19 mouse cellular contexts compared by ENCODE assay signal in the genomic region with DNA sequence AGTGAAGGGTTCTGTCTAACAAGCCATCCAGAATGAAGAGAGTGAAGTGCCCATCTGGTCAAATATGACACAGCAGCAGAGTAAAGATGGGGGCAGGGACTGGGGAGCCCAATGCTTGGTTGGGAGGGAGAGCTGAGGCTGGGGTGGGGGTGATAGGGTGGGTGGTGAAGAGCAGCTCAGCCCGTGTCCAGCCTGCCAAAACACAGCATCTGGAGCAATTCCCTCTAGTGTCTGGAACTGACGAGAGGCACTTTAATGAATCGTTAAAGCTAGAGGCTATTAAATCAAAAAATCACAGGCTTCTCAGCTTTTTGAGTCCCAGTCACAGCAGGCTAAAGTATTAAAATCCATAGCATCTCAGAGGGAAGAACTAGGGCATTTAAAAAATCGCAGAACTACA. TPM values are rescaled to one million over a fixed set of nuclear protein-coding genes. Genes with fewer than 3 reads are reported as not detected.
"Had no signal": no experiment of that assay in that cellular context is flagged by ENCODE, and none has a peak within 500 bp of the region (broad histone marks: within the 10 kb centered on the region; RNA-seq: fewer than 3 reads in every experiment).

No protein-coding gene starts in this region.

- H3K36me3 ChIP-seq: limb, embryonic 10.5 days; limb, embryonic 13.5 days; liver, embryonic 13.5 days; stomach, embryonic 15.5 days had no signal

- DNase-seq: kidney, adult 2 months; kidney, postnatal 25 days; layer of hippocampus, adult 9-11 months; liver; liver, embryonic 13.5 days; lung, adult 2 months; lung, postnatal 14 days; lung, postnatal 4 days; right cerebral cortex, adult 18-20 months; right cerebral cortex, postnatal 14 days; right cerebral cortex, postnatal 4 days; thymus, postnatal 36 days had no signal

- H3K27ac ChIP-seq: kidney, postnatal 0 days; layer of hippocampus, adult 2 months; limb, embryonic 10.5 days; limb, embryonic 13.5 days; liver, embryonic 13.5 days; stomach, embryonic 15.5 days had no signal

- H3K9me3 ChIP-seq: limb, embryonic 10.5 days; limb, embryonic 13.5 days; liver, embryonic 13.5 days; stomach, embryonic 15.5 days had no signal

- H3K4me3 ChIP-seq: layer of hippocampus, adult 2 months; limb, embryonic 10.5 days; limb, embryonic 13.5 days; liver, embryonic 13.5 days; stomach, embryonic 15.5 days had no signal

- ATAC-seq: intestine, postnatal 0 days had no signal

- H3K27me3 ChIP-seq: limb, embryonic 13.5 days; stomach, embryonic 15.5 days had no signal

- H3K4me2 ChIP-seq: limb, embryonic 13.5 days; liver, embryonic 13.5 days; stomach, embryonic 15.5 days had no signal

- H3K9ac ChIP-seq: limb, embryonic 13.5 days; liver, embryonic 13.5 days; stomach, embryonic 15.5 days had no signal

- H3K4me1 ChIP-seq: limb, embryonic 10.5 days; limb, embryonic 13.5 days; liver, embryonic 13.5 days; stomach, embryonic 15.5 days had no signal

RNA-seq across cellular contexts. Expression of gene Tpbgl, which starts 22.7 kb away (rescaled TPM):
- total RNA-seq: neutrophil, adult 5-6 weeks had no signal
- polyA plus RNA-seq: limb, embryonic 10.5 days had no signal
